Mouse (Mus musculus): ENCODE results near the gene Vmn2r8.
"Not testable (repeated sequence)": the region's sequence is repeated elsewhere in the genome, so short reads cannot be mapped to it uniquely, and the experiment has no call there.

Gene Vmn2r8

GRCm38 (mm10) chr5:108808750-108809149, at the start of gene Vmn2r8:
Vmn2r8 (minus strand) TSS chr5:108808850.
- not testable (repeated sequence) for DNase-seq

- DNase-seq, result not testable (repeated sequence)
These were observed 43.9 kb upstream of the Vmn2r8 start, which contains the start of gene Vmn2r9 for GRCm38 (mm10) chr5:108852501-108852900. Vmn2r9 (minus strand) TSS chr5:108852601.

DNA sequence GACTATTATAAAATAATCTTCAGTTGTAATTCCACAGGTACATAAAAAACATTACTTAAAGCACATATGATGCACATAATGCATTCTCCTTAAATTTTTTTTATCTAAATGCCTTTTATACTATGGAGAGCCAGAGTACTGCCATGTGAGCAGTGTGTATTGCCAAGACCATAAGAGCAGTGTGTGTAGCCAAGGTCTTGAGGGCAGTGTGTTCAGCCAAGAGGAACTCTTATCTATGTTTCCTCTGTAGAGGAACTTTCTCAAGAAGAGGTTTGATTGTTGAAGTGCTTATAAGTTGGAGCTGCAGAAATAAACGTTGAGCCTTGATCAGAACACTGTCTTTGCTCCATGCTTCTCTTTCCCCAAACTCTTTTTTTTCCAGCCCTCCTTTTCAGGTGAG, 40.8 kb upstream of the Vmn2r8 start:
- DNase-seq, result peak; percentile 73

GRCm38 (mm10) chr5:108836156-108836555, 27.5 kb upstream of the Vmn2r8 start:
- peak; percentile 73 for DNase-seq

GRCm38 (mm10) chr5:108823276-108823675, 14.6 kb upstream of the Vmn2r8 start:
- DNase-seq, result peak; percentile 15

DNA sequence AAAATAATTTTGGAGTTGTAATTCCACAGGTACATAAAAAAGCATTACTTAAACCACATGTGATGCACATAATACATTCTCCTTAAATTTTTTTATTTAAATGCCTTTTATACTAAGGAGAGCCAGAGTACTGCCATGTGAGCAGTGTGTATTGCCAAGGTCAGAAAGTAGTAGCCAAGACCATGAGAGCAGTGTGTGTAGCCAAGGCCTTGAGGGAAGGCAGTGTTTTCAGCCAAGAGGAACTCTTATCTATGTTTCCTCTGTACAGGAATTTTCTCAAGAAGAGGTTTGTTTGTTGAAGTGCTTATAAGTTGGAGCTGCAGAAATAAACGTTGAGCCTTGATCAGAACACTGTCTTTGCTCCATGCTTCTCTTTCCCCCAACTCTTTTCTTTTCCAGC, 5.0 kb downstream of the Vmn2r8 start:
- peak; percentile 61 for DNase-seq

GRCm38 (mm10) chr5:108795263-108795662, 13.4 kb downstream of the Vmn2r8 start, which contains the start of gene Tmed11:
Tmed11 (minus strand) TSS chr5:108795363.
- DNase-seq, result not testable (repeated sequence)

- peak; percentile 64 for DNase-seq
These were observed 18.3 kb downstream of the Vmn2r8 start for GRCm38 (mm10) chr5:108790385-108790784.

- DNase-seq, result no peak
These were observed 33.9 kb downstream of the Vmn2r8 start, which contains the start of gene Rnf212 for GRCm38 (mm10) chr5:108774630-108775306. Rnf212 (minus strand) TSS chr5:108774982.

- no peak for DNase-seq
These were observed 48.6 kb downstream of the Vmn2r8 start for GRCm38 (mm10) chr5:108760002-108760401.

GRCm38 (mm10) chr5:108758396-108758795, 50.3 kb downstream of the Vmn2r8 start:
- peak; percentile 55 for DNase-seq

DNA sequence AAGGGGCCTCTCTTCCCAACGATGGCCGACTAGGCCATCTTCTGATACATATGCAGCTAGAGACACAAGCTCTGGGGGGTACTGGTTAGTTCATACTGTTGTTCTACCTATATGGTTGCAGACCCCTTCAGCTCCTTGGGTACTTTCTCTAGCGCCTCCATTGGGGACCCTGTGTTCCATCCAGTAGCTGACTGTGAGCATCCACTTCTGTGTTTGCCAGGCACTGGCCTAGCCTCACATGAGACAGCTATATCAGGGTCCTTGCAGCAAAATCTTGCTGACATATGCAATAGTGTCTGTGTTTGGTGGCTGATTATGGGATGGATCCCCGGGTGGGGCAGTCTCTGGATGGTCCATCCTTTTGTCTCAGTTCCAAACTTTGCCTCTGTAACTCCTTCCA, 57.4 kb downstream of the Vmn2r8 start:
- DNase-seq, result not testable (repeated sequence)

DNA sequence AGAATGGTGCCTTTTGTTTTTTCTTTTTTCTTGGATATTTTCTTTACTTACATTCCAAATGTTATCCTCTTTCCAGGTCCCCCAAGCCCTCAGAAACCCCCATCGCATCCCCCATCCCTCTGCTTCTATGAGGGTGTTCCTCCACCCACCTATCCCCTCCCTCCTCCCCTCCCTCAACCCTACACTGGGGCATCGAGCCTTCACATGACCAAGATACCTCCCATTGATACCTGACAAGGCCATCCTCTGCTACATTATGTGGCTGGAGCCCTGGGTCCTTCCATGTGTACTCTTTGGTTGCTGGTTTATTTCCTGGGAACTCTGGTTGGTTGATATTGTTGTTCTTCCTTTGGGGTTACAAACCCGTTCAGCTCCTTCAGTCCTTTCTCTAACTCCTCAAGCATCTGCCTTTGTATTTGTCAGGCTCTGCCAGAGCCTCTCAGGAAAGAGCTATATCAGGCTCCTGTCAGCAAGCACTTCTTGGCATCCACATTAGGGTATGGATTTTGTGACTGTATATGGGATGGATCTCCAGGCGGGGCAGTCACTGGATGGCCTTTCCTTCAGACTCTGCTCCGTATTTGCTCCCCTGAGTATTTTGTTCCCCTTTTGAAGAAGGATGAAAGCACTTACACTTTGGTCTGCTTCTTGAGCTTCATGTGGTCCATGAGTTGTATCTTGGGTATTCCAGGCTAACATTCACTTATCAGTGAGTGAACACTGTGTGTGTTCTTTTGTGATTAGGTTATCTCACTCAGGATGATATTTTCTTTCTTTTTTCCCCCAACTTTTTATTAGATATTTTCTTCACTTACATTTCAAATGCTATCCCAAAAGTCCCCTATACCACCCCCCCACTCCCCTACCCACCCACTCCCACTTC, 58.1 kb downstream of the Vmn2r8 start:
- no peak for DNase-seq

DNA sequence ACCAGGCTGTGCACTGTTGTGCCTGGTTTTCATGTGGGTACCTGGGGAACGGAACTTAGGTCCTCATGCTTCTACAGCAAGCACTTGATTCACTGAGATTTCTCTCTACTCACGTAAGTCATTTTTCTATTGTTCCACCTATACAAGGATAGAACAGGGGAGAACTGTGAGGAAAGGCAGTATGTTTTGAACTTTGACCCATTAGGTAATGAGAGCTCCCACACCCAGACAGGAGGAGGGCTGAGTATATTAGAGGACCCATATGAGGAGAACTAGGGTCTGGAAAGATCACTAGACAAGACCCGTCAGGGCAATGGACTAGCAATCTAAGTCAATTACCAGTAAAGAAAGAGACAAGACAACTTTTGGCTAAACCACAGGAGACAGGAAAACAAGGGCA, 64.0 kb downstream of the Vmn2r8 start:
- no peak for DNase-seq

DNA sequence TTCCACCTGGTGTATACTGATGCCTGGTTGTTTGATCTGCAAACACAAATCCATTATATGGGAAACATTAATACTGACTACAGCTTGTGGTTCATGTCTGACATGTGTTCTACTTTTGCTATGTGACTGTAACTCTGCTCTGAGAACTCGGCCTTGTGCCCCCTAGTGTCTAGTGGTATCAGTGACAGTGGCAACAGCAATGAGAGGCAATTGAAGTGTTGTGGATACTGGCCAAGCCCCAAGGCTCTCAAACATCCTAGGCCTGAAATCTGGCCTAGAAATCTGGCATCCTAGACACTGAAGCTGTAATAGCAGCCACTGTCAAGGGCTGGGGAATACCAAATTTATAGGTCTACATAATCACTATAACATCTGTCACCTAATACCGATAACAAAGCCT, 64.8 kb downstream of the Vmn2r8 start:
- peak; percentile 10 for DNase-seq

DNA sequence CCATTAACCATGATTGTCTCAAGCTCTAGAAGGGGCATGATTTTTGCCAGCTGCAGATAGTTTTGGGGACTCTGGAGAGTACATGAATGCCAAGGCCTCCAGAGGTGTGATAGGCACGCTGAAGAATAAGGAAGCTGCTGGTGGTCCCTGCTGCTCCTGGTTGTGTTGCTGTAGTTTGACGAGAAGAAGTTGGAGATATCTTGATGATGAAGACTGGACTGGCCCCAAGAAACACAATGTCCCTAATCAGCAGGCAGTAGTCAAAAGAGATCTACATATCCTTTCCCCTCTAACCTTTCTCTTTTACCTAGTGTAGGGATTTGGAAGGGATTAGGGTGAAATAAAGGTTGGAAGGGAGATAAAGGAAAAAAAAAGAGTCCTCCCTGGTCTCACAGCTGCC, 66.1 kb downstream of the Vmn2r8 start:
- no peak for DNase-seq

DNA sequence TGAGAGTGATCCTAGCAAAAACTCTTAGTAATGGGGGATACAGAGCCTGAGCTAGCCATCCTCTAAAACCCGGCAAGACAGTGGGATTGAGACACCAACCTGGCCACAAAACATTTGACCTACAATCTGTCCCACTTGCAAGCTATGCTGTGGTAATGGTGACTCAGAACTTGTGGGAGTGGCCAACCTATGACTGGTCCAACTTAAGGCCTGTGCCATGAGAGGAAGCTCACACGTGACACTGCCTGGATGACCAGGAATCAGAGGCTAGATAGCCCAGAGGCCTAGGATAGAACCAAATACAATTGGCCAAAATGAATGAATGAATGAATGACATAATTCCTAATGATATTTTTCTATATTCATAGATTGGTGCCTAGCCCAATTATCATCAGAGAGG, 66.8 kb downstream of the Vmn2r8 start:
- DNase-seq, result no peak

Data from lung, postnatal 36 days (tissue).